Mouse (Mus musculus) embryo, embryonic 9.5 days (tissue): ENCODE data around the gene Elmsan1.

ENCODE experiments used
- DNase-seq: peaks from one replicate; pipeline ENCODE4 v3.0.0-alpha.2; 2017; ENCODE audit errors: extremely low spot score

The Elmsan1 gene

DNA sequence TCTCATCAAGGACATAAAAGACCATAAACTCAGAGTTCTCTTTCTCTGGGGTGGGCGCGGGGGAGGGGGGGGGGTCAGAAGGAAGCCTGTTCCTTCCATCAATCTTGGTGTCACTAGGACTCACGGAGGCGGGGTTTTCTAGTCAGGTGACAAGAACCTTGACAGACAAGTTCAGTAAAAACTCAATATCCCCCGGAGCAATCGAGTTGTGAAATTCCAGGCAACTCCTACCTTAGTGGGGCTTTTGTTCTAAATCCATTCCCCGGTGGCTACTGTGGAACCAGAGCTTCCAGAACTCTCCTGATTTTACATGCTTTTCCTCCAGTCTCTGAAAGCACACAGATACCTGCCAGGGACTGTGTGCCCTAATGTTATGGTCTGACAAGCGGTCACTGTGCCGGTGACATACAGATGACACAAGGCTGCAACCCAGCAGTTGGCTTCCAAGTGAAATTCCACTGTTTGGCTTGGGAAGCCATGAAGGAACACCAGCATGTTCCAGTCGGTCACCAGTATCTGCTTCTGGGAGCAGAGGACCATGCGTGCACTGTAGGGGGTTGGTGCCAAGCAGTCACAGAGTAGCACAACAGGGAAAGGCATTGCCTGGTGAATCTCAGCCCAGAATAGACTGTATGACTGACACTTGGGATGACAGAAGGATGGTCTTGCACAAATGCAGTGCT is 2.8 kb downstream of the Elmsan1 start:
- DNase-seq: no peak

DNA sequence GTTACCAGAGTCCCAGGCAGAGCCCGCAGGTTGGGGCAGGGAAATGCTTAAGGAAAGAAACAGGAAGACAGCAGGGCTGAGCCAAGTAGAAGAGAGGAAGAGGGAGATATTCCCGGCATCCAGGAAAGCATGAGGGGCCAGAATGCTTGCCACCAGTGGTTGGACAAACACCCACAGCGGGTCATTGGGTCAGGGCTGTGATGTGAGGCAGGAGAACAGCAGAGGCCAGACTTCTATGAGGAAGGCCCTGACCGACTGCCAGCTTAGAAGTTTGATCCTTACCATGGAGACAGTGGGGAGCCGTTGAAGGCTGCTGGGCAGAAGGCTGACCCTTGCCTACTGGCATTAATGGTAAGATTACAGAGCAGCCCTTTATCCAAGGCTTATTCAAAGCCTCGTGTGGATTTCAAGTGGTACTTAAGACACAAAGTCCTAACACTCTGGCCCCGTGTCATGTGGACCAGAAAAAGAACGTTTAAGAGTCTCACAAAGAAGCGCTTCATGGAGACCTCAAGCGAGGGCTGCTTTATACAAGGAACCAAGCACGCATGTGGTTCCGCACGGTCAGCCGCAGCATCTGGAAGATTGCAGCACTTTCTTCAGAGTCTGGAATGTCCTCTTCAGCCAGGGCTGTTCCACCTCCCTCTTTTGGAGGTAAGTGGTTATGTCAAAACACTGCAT is 4.0 kb downstream of the Elmsan1 start:
- no peak for DNase-seq

DNA sequence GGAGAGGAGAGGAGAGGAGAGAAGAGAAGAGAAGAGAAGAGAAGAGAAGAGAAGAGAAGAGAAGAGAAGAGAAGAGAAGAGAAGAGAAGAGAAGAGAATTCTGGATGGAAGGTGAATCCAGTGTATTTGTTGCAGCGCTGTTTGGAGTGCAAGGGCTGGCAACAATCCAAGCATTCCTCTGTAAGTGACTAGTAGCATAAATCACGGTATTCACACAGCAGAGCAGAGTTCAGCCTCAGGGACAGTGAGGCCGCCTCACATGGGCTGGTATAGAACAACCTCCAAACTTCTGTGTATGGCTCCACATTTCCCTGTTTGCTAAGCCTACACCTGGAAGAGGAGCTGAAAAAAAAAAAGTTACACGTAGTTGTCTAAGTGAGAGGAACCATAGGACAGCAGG is 6.4 kb downstream of the Elmsan1 start:
- DNase-seq: no peak

DNA sequence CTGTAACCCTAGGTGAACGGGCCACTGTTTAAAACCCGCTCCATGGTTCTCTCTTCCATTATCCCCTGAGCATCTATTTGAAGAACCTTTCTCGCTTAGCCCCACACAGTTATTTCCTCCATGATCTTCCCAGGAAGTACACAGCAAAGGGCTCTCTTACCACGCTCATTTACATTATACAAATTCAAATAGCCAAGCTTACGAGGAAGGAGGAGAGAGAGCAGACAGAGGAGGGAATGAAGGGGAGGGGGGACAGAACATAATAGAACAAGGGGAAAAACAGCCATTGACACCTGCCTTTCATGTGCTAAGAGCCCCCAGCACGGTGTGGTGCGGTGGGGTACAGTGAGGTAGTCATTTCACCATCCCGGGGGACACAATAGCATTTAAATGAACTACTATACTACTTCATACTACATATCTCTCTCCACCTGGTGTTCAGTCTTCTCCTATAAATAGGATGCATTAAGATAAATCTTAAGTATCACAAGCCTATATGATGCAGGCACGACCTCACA is 7.6 kb downstream of the Elmsan1 start:
- no peak for DNase-seq

DNA sequence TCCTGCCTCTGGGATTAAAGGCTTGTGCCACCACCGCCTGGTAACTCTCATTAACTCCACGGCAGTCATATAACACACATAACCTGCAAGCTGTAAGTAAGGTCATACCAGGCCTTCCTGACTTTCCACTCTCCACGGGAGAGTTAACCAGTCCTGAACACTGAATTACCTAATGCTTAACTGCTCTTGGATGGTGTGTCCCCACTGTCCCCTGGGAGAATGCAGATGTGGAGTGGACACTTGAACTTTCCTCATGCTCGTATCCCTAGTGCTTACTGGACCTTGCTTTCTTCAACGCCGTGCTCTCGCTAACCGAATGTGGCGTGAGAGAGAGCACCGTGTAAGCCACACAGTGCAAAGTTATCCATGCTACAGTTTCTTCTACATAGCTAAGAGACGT is 8.4 kb downstream of the Elmsan1 start:
- no peak for DNase-seq

DNA sequence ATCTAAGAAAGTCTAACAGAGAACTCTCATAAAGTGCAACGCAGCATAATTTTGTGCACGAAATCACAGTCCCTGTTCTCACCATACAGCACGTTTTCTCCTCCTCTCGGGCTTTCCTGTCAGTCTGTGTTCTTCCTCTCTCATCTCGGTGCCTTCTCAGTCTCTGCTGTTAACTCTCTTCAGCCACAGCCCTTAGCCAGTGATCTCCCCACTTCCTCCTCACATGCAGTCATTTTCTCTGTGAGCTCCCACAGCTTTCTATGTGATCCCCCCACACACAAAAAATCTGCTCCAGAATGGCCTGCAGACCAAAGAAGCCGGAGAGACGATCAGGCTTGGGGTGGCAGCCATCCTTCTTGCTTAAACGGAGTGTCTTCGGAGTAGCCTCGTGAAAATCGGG is 9.6 kb downstream of the Elmsan1 start:
- no peak for DNase-seq

DNA sequence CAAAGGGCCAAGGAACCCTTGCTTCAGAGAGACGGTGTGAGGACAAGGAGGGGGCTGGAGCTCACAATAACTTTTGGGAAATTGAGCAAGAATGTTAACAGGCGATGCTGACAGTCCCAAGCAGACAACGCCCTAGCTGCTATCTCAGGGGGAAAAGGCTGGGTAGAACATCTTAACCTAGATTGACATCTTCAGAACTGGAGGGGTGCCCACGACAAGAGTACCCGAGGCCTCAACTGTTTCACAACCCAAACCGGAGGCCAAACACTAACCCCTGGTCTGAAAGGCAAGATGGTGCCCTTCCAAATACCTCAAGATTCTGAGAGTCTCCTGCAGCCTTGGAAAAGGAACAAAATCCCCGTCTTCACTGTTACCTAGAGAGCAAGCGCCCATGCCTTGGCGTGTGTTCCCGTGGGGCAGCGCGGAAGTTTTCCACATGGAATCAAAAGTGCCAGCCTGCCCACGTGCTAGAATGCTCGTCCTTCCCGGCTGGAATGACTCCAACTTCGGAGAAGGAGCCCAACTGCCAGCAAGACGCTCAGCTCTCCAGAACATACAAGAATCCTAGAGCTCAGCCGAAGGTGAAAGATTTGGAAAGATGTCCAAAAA is 11.4 kb downstream of the Elmsan1 start:
- DNase-seq: no peak

DNA sequence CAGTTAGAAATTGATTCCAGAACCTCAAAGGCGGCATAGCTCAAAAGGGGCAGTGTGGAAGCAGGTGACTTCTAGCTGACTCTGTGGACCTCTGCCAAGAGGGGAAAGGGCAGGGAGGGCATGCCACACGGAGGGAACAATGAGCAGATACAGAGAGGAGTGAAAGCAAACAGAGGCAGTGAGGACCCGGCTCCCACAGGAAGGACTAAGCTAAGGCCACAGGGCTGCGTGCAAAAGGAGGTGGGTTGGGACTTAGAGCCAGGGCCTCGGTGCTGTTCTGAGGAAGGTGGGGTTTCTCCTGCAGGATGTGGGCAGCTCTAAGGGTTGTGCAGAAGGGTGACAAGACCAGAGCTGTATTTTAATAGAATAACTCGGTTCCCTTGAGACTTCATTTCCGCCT is 12.2 kb downstream of the Elmsan1 start:
- DNase-seq: no peak

DNA sequence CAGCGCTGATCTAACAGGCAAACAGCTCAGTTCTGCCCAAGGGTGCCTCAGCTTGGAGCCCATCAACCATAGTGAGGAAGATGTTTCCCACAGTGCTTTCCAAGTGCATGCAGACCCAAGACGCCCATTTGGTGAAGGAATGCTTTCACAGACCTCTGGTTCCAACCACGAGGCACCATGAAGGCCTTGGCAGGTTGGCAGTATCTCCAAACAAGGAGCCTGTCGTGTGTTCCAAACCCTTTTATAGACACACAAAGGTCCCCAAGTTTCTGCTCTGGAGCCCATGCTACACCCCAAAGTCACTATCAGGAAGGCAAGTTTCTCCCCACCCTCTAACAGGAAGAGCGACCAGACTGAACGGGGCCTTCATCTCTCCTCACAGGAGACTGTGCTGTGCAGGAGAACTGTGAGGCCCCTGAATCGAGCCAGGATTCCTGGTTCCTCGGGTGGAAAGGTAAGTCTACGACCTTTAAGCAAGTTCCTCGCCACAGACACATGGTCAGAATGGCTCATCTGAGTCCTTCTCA is 13.0 kb downstream of the Elmsan1 start:
- DNase-seq: no peak

DNA sequence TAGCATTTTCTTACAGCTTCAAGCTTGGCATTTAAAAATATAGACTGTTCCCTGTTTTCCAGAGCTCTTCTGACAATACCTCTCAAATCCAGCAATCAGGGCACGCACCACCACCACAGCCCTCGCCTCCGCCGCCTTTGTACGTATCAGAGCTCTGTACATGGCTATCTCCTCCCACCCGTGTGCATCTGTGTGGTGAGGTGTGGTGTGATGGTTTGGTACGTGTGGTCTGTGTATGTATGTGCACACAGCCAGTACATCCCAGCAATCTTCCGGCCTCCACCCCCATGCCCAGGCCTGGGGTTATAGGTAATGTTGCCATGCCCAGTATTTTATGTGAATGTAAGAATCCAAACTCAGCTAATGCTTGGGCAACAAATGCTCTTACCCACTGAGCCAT is 14.0 kb downstream of the Elmsan1 start:
- no peak for DNase-seq

DNA sequence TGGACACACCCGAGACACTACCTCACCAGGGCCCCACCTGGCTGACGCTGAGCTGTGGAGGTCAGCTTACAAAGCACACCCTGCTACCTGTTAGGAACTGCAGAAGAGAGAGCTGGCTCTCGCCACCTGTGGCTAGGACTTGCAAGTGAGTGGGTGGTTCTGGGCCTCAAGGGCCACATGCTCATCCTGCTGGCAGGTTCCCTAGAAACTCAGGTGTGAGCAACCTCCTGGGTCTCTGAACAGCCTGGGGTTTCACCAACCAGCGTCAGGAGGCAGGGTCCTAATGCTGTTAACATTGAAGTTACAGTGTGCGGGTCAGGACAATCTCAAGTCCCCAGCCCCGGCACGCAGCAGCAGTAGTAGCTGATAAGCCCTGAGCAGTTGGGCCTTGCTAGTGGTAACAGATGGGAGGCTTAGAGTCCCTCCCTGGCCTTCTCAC is 14.9 kb downstream of the Elmsan1 start:
- DNase-seq: no peak

DNA sequence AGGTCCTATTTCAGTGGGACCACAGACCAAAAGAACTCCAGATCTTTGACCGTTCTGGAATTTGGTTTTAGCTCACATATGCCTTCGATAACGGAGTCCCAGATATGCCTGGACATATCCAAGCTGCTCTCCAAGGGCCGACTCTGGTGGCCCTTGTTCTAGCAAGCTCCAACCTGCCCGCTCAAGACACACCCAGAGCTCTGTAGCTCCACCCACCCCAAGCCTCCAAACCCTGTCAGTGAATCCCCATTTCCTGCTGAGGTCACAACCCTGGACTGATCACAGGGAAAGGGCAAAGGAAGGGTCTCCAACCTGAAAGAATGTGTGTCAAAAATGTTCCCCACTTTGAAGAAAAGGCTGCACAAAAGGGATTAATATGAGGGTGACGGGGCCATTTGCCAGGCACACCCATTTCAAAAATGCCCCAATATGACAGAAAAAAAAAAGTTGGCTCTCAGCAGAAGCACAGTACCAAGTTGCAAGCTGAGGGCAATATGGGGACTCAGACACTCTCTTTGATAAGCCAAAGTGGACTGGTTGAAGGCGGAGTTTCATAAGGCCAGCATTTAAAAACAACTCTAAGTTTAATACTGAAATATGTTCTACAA is 15.4 kb downstream of the Elmsan1 start:
- no peak for DNase-seq

DNA sequence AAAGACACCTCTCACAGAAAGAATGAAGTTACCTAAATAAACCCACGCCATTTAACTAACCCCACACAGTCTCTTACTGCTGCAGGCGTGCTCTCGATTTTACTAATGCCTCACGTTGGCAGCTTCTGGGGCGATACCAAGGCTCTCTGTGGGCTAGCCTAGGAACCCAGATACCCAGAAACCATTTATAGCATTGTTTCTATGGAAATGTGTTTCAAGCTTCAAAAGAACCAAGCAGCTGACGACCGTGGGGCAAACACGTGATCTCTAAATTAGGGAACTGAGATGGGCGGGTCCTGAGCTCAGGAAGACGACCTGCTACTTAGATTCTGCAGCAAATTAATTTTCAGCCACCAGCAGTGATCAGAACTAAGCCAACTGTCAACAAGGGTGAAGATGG is 16.1 kb downstream of the Elmsan1 start:
- no peak for DNase-seq

DNA sequence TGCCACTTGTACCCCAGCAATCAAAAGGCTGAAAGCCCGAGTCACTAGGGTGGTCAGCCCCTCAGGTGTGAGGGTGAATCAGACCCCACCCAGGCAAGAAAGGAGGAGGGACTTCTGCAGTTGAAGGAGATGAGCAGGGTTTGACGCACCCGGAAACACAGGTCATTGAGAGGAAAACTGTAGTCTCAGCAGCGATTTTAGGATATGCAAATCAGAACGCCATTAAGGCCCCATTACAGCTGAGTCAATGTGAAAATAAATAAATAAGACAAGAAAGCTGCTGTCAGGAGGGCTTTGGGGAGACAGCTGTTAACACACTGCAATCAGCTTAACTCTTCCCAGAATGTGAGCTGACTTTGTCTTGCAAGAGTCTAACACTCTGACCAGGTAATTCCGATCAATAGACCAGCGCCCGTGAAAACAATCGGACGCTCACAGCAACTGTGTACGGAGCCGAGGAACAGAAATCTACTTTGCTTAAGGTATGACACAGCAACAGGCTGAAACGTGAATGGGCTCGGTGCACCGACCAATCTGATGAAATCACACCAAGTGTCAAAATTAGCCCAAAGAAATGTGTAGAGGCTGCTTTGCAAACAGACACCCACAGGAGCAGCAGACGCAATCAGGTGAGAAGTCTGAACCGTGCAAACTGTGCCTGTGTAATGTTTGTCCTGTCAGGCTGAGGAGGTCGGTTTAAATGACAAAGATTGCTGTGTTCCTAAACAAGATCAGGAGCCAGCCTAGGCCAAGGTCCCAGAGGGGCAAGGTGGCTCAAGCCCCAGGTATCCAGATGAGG is 16.8 kb downstream of the Elmsan1 start:
- no peak for DNase-seq

DNA sequence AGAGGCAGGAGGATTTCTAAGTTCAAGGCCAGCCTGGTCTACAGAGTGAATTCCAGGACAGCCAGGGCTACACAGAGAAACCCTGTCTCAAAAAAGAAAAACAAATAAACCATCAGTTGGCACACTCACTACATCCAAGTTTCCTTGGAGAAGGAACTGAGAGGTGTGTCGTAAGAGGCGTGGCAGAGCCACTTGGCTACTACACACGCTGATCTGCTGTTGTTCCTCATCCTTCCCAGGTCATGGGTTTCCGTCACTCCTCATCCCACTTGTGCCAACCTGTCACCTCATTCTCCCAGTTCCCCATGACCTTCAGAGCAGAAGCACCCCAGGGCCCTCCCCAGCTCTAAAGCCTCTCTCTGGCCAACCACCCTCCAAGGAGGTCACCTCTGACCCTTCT is 17.5 kb downstream of the Elmsan1 start:
- DNase-seq: no peak

DNA sequence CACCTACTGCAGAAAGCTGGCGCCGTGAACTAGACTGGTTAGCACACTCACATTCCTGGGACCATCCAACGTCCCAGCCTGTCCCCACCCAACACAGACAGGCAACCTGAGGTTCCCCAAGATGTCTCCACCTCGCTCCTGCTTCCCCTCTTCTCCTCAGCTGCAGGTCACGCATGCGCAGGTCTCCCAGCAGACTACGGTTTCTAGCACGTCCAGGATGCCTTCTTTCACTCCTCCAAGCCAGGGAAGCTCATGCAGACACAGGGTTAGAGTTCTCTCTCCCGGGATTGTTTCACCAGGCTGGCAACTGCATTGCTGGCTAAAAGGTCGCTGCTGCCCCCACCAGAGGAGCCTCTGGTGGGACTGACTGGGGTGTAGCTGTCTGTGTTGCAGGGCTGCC is 19.8 kb downstream of the Elmsan1 start:
- no peak for DNase-seq

DNA sequence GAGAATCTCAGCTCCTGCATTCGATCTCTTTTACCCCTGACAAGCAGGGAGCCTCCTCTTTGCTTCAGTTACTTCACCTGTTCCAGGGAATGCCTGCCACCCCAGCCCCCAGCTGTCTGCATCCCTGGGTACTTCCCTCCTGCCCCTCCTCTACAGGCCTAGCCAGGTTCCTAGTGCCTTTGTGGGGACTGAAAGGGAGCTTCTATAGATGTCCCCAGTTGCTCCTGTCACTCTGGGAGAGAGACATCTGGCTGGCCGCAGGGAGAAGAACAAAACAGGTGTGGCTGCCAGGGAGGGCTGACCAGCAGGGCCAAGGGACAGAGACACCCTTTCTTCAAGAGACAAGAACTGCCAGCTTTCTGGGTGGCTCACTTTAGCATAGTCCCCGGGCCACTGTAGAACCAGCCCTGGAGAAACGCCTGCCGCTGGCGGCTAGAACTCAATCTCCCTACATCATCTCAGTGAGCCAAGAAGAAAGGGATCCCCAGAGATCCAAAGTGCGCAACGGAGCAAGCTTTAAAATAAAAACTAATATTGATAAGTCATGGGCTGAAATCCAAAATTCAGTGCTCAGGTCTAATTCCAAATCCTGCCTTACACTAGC is 20.5 kb downstream of the Elmsan1 start:
- no peak for DNase-seq

DNA sequence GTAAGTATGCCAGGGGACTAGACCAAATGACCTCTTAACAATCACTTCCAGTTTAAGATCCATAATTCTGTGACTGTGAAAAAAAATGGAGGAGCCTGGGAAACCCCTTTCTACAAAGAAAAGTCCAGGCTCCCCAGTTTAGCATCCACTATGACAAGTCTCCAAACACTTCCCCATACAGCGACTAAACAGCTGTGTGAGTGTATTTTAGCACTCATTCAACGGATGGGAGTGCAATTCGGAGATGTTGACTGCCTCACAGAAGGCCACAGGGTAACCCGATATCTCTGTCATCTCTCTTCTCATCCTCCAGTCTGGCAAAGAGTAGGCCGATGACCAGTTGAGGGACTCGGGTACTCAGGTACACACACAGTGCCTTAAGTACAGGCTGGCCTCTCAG is 23.5 kb downstream of the Elmsan1 start:
- no peak for DNase-seq

DNA sequence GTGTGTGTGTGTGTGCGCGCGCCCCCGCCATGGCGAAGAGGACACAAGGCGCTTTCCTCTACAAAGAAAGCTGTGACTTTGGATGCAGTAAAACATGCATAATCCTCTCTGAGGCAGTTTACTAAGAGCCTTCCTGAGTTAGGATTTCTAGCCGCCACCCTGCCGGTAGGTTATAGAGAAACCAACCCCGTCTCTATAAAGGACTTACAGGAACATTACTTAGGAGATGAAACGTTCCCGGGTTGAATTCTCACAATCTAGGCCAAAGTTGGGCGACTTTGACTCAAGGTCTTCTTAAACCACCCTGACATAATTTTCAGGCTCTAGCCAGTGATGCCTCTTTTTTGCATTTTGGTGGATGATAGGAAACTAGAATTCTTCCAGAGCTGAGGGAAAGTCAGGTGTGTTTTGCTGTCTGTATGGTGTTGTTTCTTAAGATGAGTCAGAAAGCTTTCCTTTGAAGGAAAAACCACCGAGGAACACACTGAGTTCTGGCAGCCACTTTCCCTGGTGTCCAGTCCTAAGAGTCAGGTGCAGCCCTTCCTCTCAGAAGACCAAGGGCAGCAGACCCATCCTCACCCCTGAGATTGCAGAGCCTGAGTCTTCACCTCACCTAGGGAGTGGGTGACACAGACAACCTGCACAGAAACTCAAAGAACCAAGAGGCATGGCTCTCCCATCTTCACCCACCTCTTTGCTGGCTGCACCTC is 24.1 kb downstream of the Elmsan1 start:
- no peak for DNase-seq

DNA sequence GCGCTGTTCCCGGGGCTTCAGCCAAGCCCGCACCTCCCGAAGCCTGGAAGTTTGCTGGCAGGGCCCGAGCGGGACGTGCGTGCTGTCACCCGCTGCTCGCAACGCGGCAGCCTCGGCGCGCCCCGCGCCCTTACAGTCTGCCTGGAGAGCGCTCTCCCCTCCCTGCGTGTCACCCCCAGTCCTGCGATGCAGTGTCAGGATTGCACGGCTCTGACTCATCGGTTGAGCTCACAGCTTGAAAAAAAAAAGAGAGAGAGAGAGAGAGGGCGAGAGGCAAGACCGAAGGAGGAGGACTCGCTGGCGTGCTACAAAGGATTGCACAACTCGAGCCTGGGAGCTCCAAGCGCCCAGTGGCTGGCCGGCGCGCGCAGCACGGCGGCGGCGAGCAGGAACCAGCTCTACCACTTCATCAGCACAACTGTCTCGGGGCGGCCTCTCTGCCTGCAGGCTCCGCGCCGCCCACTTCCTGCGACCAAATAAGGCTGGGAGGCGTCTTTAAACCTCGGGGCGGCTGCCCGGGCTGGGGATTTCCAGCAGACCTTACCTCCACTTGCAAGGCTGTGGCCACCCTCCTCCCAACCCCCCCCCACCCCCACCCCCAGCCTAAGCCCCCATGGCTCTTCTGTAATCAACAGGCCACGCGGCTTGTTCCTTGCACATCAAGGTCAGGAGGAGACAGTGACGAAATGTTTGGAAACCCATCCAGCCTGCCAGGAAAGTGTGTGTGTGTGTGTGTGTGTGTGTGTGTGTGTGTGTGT is 24.9 kb downstream of the Elmsan1 start:
- peak; percentile 92 for DNase-seq
